Mouse (Mus musculus) small intestine, adult 2 months (tissue): Measurements from ENCODE around the gene Mfap4. TPM values are rescaled to one million over a fixed set of nuclear protein-coding genes. Genes with fewer than 3 reads are reported as not detected.

Source experiments
- H3K27ac ChIP-seq: fragments of 200-500 bp; 2 replicates; pipeline ENCODE4 v1.5.1; 2012; ENCODE audit warnings: low read depth, low read length, control low read depth, inconsistent platforms; ENCODE audit not compliant: insufficient read depth
- H3K27me3 ChIP-seq: fragments of 200-500 bp; 2 replicates; pipeline ENCODE4 v1.6.1; 2012; ENCODE audit warnings: mild to moderate bottlenecking, moderate library complexity, low read length, inconsistent platforms; ENCODE audit not compliant: control insufficient read depth, insufficient read depth
- H3K36me3 ChIP-seq: fragments of 200-500 bp; 2 replicates; pipeline ENCODE4 v1.6.1; 2012; ENCODE audit warnings: mild to moderate bottlenecking, low read length, control low read depth, inconsistent platforms; ENCODE audit not compliant: control insufficient read depth, insufficient read depth
- H3K4me1 ChIP-seq: fragments of 200-500 bp; 2 replicates; pipeline ENCODE4 v1.6.1; 2012; ENCODE audit warnings: low read length, inconsistent platforms, mixed read lengths; ENCODE audit not compliant: control insufficient read depth, insufficient read depth, insufficient read length
- H3K4me3 ChIP-seq: fragments of 200-500 bp; 2 replicates; pipeline ENCODE4 v1.5.1; 2012; ENCODE audit warnings: low read depth, mild to moderate bottlenecking, control low read depth, inconsistent platforms, low read length, moderate library complexity
- CTCF ChIP-seq: fragments of 200-500 bp; IDR thresholded peaks from 2 replicates; pipeline ENCODE4 v1.5.1; 2012; ENCODE audit warnings: low read depth, mild to moderate bottlenecking, control low read depth, inconsistent platforms, low read length, moderate library complexity, mixed read lengths; ENCODE audit not compliant: insufficient replicate concordance, insufficient read length; ENCODE audit errors: extremely low read depth
- POLR2A ChIP-seq: fragments of 200-500 bp; IDR thresholded peaks from 2 replicates; pipeline ENCODE4 v1.6.1; 2012; ENCODE audit warnings: low read depth, mild to moderate bottlenecking, control low read depth, inconsistent platforms, low read length, moderate library complexity
- WGBS: fragments of 180-500 bp; shearing (Covaris S2); methylation state at CpG from one replicate; pipeline ENCODE4 v1.1.7; 2018; 5-methylcytosine and 5-hydroxymethylcytosine counted together
- polyA plus RNA-seq: library from polyadenylated mRNA; depleted of rRNA; stranded (reverse); fragments of >200 nt; gene quantifications from 2 replicates; pipeline ENCODE4 v1.2.3, GENCODE M21; 2012

Gene Mfap4
- polyA plus RNA-seq, 1 experiment = 43.0 TPM

DNA sequence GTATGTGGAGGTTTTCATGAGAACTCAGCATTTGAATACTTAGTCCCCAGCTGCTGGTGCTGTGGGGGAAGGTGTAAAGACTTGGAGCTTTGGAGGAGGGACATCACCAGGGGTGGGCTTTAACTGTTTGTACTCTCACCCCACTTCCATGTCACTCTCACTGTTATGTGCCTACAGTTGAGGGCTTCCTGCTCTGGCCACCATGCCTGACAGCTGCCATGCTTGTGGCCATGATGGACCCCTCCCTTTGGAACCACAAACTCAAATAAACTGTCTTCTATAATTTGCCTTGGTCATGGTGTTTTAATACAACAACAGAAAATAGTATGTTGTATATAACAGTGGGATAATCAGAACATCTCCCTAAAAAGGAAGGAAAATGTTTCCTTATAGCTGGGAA, 14.4 kb upstream of the Mfap4 start:
- Histone ChIP-seq H3K4me3 (no peak overlapping the region), H3K4me1 (no peaks in the 10 kb centered on the region), H3K27me3 (0 out of 2 replicates have a peak, but pooled peaks cover 2% of the 10 kb centered on the region), H3K27ac (no peak overlapping the region), H3K36me3 (no peaks in the 10 kb centered on the region)
- no peak for TF ChIP-seq CTCF
- no peak for TF ChIP-seq POLR2A

DNA sequence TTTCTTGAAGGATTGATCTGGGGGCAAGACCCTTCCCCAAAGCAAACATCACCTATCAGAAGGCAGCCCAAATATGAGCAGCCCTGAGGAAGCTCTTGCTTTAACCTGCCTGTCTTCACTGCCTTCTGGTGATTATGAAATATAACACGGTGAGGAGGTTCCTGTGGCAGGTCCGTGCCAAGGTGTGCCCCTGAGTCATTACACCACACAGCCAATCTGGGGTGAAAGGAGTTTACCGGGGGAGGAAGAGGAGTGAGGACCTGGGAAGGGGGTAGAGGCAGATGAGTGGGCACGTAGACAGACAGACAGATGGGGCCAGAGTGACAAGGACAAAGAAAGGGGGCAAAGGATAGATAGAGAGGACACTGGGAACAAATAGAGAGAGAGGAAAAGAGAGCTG, 11.6 kb upstream of the Mfap4 start:
- no peak overlapping the region for H3K27ac ChIP-seq
- H3K4me1 ChIP-seq = no peaks in the 10 kb centered on the region
- WGBS = 40% methylated on average over 4 of the region's 4 CpGs
- no peaks in the 10 kb centered on the region for H3K36me3 ChIP-seq
- H3K4me3 ChIP-seq = no peak overlapping the region
- TF ChIP-seq CTCF = no peak
- TF ChIP-seq POLR2A = no peak
- 0 out of 2 replicates have a peak, but pooled peaks cover 2% of the 10 kb centered on the region for H3K27me3 ChIP-seq

DNA sequence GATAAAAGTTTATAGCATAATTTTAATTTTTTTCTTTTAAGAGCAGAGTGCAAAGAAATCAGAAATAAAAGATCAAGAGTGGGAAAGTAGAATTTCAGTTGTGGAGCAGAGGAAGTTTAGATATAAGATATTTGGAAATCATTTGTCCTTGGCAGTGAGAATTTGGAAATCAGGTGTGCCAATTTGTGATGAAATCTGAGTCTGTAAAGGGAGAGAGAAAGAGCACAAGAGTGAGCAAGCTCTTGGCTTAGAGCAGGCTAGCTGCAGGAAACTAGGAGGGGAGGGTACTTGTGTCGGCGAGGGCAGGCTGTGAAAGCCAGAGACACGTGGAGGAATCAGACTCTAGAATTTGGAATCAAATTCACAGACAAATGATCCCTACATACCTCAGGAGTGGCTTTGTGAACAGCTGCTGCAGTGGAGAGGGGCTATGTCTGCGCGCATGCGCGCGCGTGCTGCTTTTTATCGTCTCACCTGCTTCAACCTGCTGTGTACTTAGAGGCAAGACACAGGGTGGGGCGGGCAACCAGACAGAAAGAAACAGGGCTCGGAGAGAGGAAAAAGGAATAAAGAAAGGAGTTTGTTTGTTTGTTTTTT, 8.3 kb upstream of the Mfap4 start:
- H3K4me1 ChIP-seq = no peaks in the 10 kb centered on the region
- H3K4me3 ChIP-seq = peak overlapping the region; percentile 12; the same call in 1 of the 2 replicates
- WGBS = 23% methylated on average over 12 of the region's 12 CpGs
- no peak for TF ChIP-seq POLR2A
- H3K36me3 ChIP-seq = no peaks in the 10 kb centered on the region
- H3K27me3 ChIP-seq = 0 out of 2 replicates have a peak, but pooled peaks cover 2% of the 10 kb centered on the region
- no peak overlapping the region for H3K27ac ChIP-seq

DNA sequence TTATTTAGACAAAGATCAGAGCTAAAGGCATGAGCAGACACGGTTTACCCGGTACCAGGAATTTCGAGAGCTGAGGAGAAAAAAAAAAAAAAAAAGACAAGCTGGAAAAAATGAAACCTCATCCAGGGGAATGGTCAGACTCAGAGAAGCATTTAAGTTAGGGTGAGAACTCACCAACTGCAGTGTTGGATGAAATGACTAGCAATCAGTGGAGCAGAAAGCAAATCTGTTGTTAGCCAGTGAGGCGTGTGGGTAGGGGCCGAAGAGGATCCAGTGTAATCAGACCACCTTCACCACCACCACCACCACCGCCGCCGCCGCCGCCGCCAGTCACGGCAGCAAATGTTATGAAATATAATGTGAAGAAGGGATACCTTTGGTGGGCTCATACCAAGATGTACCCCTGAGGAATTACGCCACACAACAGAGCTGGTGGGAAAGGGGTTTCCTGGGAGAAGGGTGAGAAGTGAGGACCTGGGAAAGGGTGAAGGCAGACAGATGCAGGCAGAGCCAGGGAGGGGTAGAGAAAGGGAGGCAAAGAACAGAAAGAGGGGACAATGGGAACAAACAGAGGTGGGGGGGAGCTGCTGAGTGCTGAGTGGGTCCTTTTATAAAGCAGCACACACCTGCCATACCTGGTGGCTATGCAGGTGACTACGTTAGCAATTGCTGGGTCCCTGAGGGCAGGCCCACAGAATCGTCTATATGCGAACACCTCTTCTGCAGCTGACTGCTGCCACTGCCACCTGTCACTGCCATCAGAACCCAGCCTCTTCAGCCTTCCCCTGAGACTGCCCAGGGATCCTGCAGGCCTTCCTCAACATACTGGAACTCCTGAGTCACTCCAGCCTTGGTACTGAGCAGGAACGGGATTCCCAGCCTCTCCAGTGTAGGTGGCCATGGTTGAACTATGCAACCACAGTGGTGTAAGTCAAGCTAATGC, 7.4 kb upstream of the Mfap4 start:
- 69% methylated on average over 17 of the region's 17 CpGs for WGBS
- Histone ChIP-seq H3K27me3 (0 out of 2 replicates have a peak, but pooled peaks cover 2% of the 10 kb centered on the region), H3K27ac (no peak overlapping the region), H3K36me3 (no peaks in the 10 kb centered on the region), H3K4me3 (no peak overlapping the region), H3K4me1 (no peaks in the 10 kb centered on the region)
- no peak for TF ChIP-seq POLR2A
- no peak for TF ChIP-seq CTCF

- WGBS = 85% methylated on average over 4 of the region's 4 CpGs
- no peaks in the 10 kb centered on the region for H3K36me3 ChIP-seq
- H3K4me1 ChIP-seq = no peaks in the 10 kb centered on the region
- H3K27ac ChIP-seq = no peak overlapping the region
- TF ChIP-seq CTCF (no peak), POLR2A (no peak)
- no peak overlapping the region for H3K4me3 ChIP-seq
- H3K27me3 ChIP-seq = 0 out of 2 replicates have a peak, but pooled peaks cover 2% of the 10 kb centered on the region
These were observed 6.4 kb upstream of the Mfap4 start for GRCm38 (mm10) chr11:61478788-61479187.

- WGBS = 62% methylated on average over 9 of the region's 9 CpGs
- H3K27ac ChIP-seq = no peak overlapping the region
- no peaks in the 10 kb centered on the region for H3K27me3 ChIP-seq
- no peak overlapping the region for H3K4me3 ChIP-seq
- no peak for TF ChIP-seq POLR2A
- TF ChIP-seq CTCF = no peak
- no peaks in the 10 kb centered on the region for H3K4me1 ChIP-seq
- H3K36me3 ChIP-seq = no peaks in the 10 kb centered on the region
These were observed 3.8 kb upstream of the Mfap4 start for GRCm38 (mm10) chr11:61481239-61482090.

DNA sequence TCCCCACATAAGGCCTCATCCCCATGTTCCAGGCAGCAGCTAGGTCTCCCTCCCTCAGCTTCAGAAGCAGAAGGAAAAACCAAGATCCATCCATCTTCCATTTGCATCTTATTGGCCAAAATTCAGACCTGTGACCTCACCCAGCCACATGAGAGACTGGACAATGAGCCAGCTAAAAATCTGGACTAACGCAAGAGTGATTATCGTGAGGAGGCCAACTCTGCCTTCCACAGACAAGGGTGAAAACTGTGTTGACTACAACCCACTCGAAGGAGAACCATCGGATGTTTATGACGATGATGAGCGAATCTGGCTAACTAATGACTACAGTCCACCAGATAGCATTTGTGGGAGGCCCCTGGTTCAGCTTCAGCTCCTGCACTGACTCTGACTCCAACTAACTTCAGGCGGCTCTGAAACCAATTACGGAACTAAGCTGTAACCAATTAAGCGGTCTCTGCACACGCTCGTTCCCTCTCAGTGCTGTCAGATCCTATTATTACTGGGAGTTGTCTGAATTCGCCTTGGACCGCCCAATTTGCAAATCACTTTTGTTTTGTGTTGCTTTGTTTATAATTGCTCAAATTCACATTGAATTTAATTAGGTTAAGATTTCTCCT, 1.9 kb upstream of the Mfap4 start:
- no peaks in the 10 kb centered on the region for H3K27me3 ChIP-seq
- H3K27ac ChIP-seq = no peak overlapping the region
- H3K4me3 ChIP-seq = no peak overlapping the region
- WGBS = 87% methylated on average over 13 of the region's 13 CpGs
- TF ChIP-seq POLR2A (no peak), CTCF (no peak)
- peaks cover 2% of the 10 kb centered on the region; the same call in 1 of the 2 replicates for H3K36me3 ChIP-seq
- H3K4me1 ChIP-seq = no peaks in the 10 kb centered on the region
